Mouse (Mus musculus): ENCODE data around the gene Tsen54.

GRCm38 (mm10) chr11:115774653-115775052 lies 39.9 kb upstream of the Tsen54 start:
- TF ChIP-seq CTCF (conservative IDR thresholded peaks at IDR 0.05; ENCODE audit: insufficient read depth, insufficient read length, low read depth, low read length) (no peak), POLR2A (IDR thresholded peaks at IDR 0.05; ENCODE audit: low read depth, low read length) (no peak)
